Mouse (Mus musculus): ENCODE results near the gene Ccdc86.
A peak's percentile ranks its signal among the peaks of the same experiment; 100 is the strongest.

The Ccdc86 gene

GRCm38 (mm10) chr19:10949112-10949511 is at the start of gene Ccdc86:
TSS of gene Ccdc86 (minus strand) at chr19:10949266.
- peak; percentile 96 to 99 for DNase-seq

DNA sequence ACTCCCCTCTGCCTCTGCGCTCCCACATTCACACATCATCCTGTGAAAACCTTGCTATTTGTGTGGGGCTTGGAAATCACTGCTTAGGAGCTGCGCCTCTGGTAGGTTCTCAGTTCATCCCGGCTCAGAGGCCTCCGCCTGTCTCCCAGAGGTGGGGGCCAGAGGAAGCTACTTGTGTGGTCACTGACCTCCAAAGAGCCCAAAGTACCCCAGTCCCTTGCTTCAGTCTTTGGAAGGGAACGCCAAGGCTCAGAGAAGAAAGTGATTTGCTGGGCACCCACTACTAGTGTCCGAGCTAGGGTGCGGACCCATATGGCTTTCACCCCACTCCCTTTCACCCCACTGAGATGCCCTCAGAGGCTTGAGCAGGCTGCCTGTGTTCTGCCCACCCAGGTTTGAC is 44.1 kb upstream of the Ccdc86 start, which contains the start of gene Ms4a15:
Gene Ms4a15 (minus strand): TSS at position 101 of the 400 bp plus-strand sequence.
- no peak for DNase-seq

DNA sequence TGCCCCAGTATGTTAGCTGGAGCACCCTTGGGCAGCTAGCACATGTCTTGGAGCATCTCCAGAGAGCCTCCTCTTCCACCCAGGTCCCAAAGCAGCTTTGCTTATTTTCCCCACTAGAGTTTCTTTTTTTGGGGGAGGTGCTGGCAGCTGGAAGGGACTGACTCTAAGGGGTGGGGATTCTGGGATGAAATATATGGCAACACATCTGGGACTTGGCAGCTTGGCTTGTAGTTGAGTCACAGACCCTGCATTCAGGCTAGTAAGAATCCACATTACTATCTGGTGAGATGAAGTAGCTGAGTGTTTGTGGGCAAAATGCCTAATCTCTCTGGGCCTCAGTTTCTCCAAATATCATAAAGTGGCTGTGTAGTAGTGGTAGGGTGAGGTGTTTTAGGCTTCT is 42.8 kb upstream of the Ccdc86 start:
- no peak for DNase-seq

DNA sequence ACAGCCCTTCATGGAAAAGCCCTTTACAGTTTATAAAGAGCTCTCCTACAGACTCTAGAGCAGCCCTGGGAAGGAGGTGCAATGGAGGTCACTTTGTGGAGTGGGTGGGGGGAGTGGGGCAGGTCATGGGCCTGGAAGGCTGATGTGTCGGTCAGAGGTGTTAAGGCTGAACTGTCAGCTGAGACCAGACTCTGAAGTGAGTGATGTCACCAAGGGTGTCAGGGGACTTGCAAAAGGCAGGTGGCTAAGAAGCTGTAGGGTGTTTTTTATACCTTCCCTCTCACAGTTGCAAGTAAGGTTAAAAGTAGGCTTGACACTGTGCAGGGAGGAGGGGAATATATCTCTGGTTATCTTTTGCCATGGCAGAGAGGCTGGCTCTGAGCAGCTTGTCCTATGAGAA is 41.7 kb upstream of the Ccdc86 start:
- DNase-seq: no peak

DNA sequence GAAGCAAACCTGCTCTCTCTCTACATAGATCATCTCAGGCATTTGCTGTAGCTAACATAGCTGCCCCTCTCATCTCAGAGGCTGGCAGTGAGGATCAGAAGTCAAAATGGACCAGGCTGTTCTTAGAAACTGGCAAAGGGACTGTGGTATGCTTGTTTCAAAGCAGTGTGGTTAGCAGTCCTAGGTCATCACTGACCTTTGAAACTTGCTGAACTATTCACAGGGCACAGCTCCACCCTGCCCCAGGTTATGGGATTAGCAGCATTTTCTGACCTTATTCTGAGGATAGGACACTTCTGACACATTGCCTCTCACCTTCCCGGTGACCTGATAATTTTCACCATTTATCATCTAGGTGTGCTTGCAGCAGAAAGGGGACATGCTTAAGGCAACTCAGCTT is 39.5 kb upstream of the Ccdc86 start:
- DNase-seq: no peak

DNA sequence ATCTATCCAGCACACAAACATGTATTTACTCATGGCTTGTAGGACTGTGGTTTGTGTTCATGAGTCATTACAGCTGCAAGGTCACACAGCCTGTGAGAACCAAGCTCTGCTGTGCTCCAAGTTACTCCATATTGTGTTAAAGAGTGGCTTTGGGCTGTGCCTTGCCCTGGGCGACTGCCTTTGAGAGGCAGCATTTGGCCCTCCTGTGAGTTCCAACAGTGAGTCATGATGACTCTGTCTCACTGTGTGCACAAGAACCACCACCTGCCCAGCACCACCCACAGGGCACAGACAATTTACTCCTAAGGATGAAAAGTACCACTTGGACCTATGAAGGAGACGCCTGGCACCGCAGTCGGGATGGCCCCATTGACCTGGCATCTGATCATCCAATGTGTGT is 36.8 kb upstream of the Ccdc86 start:
- DNase-seq: no peak

- no peak for DNase-seq
Measured at GRCm38 (mm10) chr19:10984551-10984950, 35.5 kb upstream of the Ccdc86 start.

- DNase-seq: peak; percentile 59 to 63
Measured at GRCm38 (mm10) chr19:10983146-10983545, 34.1 kb upstream of the Ccdc86 start.

DNA sequence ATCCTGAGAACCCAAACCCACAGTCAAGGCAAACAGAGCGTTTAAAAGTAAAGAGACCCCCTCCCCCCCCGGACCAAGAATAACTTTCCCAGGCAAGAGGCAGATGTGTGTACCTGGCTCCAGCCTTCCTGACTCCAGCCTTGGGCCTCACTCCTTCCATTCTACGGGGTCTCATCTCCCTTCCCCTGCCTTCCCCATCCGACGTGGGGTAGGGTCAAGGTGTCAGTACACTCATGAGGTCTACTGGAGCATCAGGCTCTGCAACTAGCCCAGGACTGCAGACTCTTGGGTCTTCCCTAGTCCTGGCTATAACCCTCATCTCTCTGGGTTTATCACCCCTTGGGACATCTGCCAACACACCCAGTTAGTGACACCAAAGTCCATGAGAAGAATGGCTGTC is 31.1 kb upstream of the Ccdc86 start:
- DNase-seq: peak in 1 of 2 experiments; percentile 6

DNA sequence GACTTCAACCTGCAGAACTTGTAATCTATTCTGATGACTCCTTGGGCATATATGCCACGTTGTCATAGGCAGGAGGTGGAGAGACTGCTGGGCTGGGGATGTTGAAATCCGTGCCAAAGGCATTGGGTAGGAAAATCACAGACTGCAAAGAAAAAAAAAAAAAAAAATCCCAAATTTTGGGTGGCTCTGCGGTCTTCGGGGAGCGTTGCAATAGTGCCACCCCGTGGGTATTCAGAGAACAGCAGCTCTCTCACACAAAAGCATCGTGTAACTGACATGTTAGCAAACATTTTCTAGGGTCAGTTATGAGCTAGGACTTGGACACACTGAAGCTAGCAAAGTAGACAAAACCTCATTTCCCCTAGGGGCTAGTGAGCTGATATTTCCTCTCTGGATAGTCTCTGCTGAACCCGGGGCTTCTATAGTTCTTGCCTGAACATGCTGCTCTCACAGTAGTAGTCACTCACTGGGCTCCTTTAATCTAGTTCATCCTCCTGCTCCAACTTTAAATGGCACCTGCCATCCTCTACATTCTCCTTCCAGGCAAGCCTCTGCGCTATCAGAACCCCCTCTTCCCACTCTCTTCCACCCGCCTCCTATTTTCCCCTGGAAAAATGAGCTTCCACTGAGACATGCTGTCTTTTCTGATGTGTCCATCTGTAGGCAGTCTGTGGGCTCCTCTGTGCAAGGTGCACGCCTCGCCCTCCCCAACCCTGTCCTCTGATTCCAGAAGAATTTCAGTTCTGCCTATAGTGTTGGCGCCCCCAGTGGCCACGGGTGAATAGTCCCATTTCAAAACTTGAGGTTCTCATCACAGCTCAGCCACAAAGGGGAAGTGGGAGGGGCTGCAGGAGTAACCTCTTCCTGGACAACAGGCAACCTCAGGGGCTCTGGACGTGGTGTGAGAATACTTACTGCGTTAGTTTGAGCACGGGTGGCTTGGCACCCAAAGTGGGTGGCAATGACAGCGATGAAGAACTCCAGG is 30.4 kb upstream of the Ccdc86 start:
- peak; percentile 80 to 85 for DNase-seq

- DNase-seq: no peak
Measured at GRCm38 (mm10) chr19:10976318-10976717, 27.3 kb upstream of the Ccdc86 start.

- DNase-seq: no peak
Measured at GRCm38 (mm10) chr19:10975187-10975586, 26.1 kb upstream of the Ccdc86 start.

- DNase-seq: no peak
Measured at GRCm38 (mm10) chr19:10974238-10974865, 25.3 kb upstream of the Ccdc86 start, which contains the start of gene Ms4a10. TSS of gene Ms4a10 (minus strand) at chr19:10974670.

- no peak for DNase-seq
Measured at GRCm38 (mm10) chr19:10973187-10973586, 24.1 kb upstream of the Ccdc86 start.

- no peak for DNase-seq
Measured at GRCm38 (mm10) chr19:10972660-10973059, 23.6 kb upstream of the Ccdc86 start.

DNA sequence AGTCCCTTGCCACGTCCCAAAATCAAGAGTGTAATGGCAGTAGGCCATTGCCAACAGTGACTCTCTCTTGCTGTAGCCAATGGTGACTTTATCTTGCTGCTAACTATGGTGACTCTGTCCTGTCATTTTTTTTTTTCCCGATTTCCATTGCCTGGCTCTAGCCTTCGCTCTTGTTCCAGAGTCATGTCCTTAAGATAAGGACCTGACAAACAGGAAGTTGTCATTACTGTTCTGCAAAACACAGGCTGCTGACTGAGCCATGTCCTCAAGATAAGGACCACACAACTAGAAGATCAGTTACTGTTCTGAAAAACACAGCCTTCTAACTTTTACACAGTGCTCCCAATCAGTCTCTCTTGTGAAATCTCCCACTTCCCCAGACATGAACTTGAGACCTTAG is 21.4 kb upstream of the Ccdc86 start:
- no peak for DNase-seq

- no peak for DNase-seq
Measured at GRCm38 (mm10) chr19:10968578-10968977, 19.5 kb upstream of the Ccdc86 start.

- DNase-seq: no peak
Measured at GRCm38 (mm10) chr19:10965721-10966120, 16.7 kb upstream of the Ccdc86 start.

GRCm38 (mm10) chr19:10959978-10960346 is 10.9 kb upstream of the Ccdc86 start:
- DNase-seq: no peak

- peak; percentile 67 to 71 for DNase-seq
Measured at GRCm38 (mm10) chr19:10959085-10959977, 10.3 kb upstream of the Ccdc86 start.

DNA sequence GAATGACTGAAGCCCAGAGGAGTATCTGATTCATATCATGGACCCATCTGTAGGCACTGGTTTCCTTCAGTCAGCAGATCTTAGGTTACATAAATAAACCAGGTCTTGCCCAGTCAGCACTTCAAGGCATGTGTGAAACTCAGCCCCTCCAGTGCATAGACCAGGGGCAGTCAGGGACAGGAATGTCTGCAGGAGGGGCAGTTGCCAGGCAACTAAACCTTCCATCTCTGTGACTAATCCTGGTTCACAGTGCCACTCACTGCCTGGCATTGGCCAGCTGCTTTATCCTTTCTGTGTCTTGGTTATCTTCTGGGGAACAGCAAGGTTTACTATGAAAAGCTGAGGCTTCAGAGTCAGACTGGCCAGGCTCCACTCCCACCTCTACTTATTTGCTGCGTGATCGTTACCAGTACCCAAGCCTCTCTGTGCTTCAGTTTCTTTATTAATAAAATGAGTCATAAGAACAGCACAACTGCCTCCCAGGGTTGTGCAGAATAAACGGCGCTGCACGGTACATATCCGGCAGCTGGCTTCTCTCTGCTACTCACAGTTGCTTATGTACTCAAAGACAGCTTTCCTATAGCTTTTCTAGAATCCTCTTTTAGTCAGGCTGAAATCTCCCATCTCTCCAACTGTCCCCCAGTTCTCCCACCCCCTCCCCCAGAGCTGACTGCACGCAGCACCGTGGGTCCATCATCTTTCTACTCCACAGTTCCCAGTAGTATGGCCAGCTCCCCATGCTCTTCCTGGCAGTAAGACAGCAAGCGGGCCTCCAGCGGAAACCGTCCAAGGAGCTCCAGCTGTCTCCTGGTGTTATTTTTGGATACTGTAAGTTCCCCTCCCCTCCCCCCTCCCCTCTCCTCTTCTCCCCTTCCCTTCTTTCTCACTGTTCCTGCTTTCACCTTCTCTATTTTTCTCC is 3.2 kb upstream of the Ccdc86 start:
- DNase-seq: no peak

- DNase-seq: no peak
Measured at GRCm38 (mm10) chr19:10949558-10949957, 492 bp upstream of the Ccdc86 start.

All from cerebellum, adult 18-20 months (tissue).